Mouse (Mus musculus) megakaryocyte, embryonic 14.5 days (primary cell): ENCODE results near the gene Luzp1.

Experiments used
- FLI1 ChIP-seq: IDR thresholded peaks from 2 replicates; pipeline ENCODE4 v1.6.1; 2012; ENCODE audit warnings: low read length, inconsistent platforms, mixed read lengths
- GATA1 ChIP-seq: IDR thresholded peaks from 3 replicates; pipeline ENCODE4 v1.6.1; 2012; ENCODE audit warnings: mixed read lengths, low read length, inconsistent platforms, borderline replicate concordance

- TF ChIP-seq GATA1 (no peak), FLI1 (no peak)
Measured at GRCm38 (mm10) chr4:136569998-136570397, 100.4 kb downstream of the Luzp1 start.
